Mouse (Mus musculus) spleen, adult 2 months (tissue): ENCODE results near the gene C130074G19Rik.

Source experiments
- CTCF ChIP-seq: fragments of 200-500 bp; IDR thresholded peaks from 2 replicates; pipeline ENCODE4 v1.5.1; 2011; ENCODE audit warnings: mild to moderate bottlenecking, inconsistent platforms; ENCODE audit not compliant: insufficient read depth, insufficient read length, insufficient replicate concordance; ENCODE audit errors: extremely low read depth
- POLR2A ChIP-seq: fragments of 200-500 bp; IDR thresholded peaks from 2 replicates; pipeline ENCODE4 v1.6.1; 2011; ENCODE audit warnings: low read depth, low read length, inconsistent platforms

- TF ChIP-seq POLR2A (no peak), CTCF (no peak)
Measured at GRCm38 (mm10) chr1:184882281-184883268, at the start of gene C130074G19Rik.
